Comparison of ENCODE assay signal across 14 mouse cellular contexts in genomic region chr8:112219656-112220055, GRCm38 (mm10).
"Had no signal": no experiment of that assay in that cellular context is flagged by ENCODE, and none has a peak within 500 bp of the region (broad histone marks: within the 10 kb centered on the region; RNA-seq: fewer than 3 reads in every experiment).

No protein-coding gene starts in this region.

- DNase-seq: kidney, postnatal 10 days; kidney, postnatal 4 days; lung, embryonic 14.5 days; lung, postnatal 10 days; thymus, postnatal 14 days had no signal

- H3K27me3 ChIP-seq: liver, embryonic 15.5 days; megakaryocyte, embryonic 14.5 days; midbrain, embryonic 15.5 days; neural tube, embryonic 12.5 days had no signal

- H3K4me2 ChIP-seq: liver, embryonic 11.5 days; liver, embryonic 15.5 days; lung, embryonic 14.5 days; midbrain, embryonic 11.5 days; midbrain, embryonic 15.5 days; neural tube, embryonic 12.5 days had no signal

- H3K27ac ChIP-seq: layer of hippocampus, adult 2 months; liver, embryonic 15.5 days; macrophage; midbrain, embryonic 15.5 days; neural tube, embryonic 12.5 days; stomach, postnatal 0 days had no signal

- H3K4me1 ChIP-seq: liver, embryonic 15.5 days; megakaryocyte, embryonic 14.5 days; midbrain, embryonic 15.5 days; neural tube, embryonic 12.5 days had no signal

- H3K9me3 ChIP-seq: midbrain, embryonic 15.5 days; neural tube, embryonic 12.5 days had no signal

- ATAC-seq: midbrain, embryonic 15.5 days had no signal

- H3K36me3 ChIP-seq: liver, embryonic 15.5 days; midbrain, embryonic 15.5 days; neural tube, embryonic 12.5 days had no signal

- H3K9ac ChIP-seq: liver, embryonic 15.5 days; lung, embryonic 14.5 days; midbrain, embryonic 15.5 days; neural tube, embryonic 12.5 days had no signal

- H3K4me3 ChIP-seq: layer of hippocampus, adult 2 months; liver, embryonic 15.5 days; megakaryocyte, embryonic 14.5 days; midbrain, embryonic 15.5 days; neural tube, embryonic 12.5 days had no signal
